Mouse (Mus musculus) gastrocnemius, postnatal 10 days (tissue): ENCODE results near the gene Gm21477. TPM values are rescaled to one million over a fixed set of nuclear protein-coding genes. Genes with fewer than 3 reads are reported as not detected.
"Not testable (repeated sequence)": the region's sequence is repeated elsewhere in the genome, so short reads cannot be mapped to it uniquely, and the experiment has no call there.

Experiments
- DNase-seq: peaks from one replicate; pipeline ENCODE4 v3.0.0; 2021; ENCODE audit warnings: mixed read lengths
- long read RNA-seq, 2 experiments: library from polyadenylated mRNA; stranded (forward); transcript quantifications; one replicate each; pipeline ENCODE4 v2.0.0; 2021
- total RNA-seq, 2 experiments: library from RNA; stranded (reverse); gene quantifications; 2 replicates each; pipeline ENCODE4 v1.2.3; 2021

Gene Gm21477
- not detected for total RNA-seq
- long read RNA-seq, experiment 1, result 0 reads
- long read RNA-seq, experiment 2, result 0 reads

- DNase-seq, result not testable (repeated sequence)
These were observed at the start of gene Gm21477 for GRCm38 (mm10) chrY:87116521-87116920. Gm21477 (plus strand) TSS chrY:87116821.
